Mouse (Mus musculus): ENCODE measurements around the gene 9230102O04Rik. TPM values are rescaled to one million over a fixed set of nuclear protein-coding genes. Genes with fewer than 3 reads are reported as not detected.

The 9230102O04Rik gene
- polyA plus RNA-seq, 1 experiment, result 4.4 TPM

DNA sequence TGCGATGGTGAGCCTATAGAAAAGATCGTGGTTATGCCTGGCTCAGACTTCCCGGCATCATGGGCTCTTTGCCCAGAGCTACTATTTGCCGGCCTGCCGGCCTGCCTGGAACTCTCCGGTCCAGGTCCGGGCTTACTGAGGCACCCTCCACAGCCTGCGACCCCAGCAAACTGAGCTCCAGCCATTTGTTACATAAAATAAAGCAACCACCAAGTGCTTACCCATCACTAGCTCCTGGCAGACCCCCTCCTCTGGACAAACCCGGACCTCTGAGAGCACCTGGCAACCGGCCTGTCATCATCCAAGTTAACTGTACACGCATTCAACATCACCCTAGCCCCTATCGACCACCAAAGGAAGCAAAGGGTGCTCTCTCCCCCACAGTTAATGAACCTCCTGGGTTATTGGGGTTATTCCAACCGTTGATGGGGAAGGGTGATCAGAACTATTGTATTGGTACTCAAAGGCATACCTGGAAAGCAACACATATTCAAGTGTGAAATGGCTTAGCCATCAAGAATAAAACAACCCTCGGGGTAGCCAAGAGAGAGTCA is 4.0 kb downstream of the 9230102O04Rik start:
- DNase-seq (ENCODE audit: low read depth), result no peak

DNA sequence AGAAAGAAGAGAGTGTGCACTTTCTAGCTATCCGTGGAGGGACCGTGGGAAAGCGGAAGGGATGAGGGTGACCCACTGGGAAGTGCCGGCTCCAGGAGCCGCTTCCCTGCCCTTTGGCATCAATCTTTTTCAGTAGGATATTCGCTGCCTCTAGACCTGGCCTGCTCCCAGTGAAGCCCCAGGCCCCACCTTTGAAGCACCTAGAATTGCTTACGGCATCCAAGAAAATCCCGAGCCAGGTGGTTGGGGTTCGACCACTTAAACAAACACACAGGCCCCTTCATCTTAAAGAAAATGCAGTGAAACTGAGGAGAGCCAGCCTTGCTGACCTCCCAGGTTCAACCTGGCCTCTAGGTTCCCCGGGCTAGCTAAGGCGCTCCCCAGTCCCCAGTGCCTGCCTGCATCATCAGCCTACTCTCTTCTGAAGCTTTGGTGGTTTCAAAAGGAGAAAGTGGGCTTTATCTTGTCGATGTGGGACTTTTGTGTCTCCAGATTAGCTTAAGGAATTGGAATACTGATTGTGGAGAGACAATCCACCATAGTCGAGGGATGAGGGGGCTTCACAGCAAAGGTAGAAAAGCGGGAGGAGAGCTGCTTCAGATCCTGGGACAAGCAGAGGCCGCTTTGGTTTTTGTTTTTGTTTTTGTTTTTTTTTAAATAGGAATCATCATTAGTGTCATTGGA is 4.7 kb downstream of the 9230102O04Rik start:
- DNase-seq (ENCODE audit: low read depth), result no peak

DNA sequence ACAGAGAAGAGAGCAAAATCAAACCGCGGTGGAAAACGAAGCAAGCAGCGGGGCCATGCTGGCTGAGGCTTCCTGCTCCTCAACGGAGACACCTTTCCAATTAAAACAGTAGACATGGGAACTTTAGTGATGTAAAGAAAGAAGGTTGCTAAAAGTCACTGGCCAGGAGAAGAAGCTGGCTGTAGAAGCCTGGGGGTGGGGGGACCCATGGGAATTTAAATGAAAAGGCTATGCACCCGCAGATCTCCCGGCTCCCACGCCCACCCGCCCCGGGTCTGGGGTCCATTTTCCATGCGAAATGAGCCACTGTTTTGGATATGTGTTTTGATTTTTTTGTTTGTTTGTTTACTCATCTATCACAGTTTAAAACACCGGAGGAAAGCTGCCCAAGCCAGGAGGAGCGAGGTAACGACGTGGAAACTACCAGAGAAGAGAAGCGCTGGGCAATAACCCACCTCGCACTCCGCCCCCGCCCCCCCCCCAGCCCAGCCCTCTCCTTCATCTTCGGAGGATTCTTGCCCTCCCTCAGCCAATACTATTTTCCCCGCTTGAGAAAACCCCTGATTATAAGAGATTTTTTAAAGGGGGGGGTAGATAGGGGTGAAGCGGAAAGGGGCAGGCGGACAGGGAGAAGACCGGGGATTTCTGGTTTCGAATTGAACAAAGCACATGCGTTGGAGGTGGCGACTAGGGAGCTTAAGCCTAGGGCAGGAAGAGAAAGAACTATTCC is 5.4 kb downstream of the 9230102O04Rik start:
- no peak for DNase-seq (ENCODE audit: low read depth)

DNA sequence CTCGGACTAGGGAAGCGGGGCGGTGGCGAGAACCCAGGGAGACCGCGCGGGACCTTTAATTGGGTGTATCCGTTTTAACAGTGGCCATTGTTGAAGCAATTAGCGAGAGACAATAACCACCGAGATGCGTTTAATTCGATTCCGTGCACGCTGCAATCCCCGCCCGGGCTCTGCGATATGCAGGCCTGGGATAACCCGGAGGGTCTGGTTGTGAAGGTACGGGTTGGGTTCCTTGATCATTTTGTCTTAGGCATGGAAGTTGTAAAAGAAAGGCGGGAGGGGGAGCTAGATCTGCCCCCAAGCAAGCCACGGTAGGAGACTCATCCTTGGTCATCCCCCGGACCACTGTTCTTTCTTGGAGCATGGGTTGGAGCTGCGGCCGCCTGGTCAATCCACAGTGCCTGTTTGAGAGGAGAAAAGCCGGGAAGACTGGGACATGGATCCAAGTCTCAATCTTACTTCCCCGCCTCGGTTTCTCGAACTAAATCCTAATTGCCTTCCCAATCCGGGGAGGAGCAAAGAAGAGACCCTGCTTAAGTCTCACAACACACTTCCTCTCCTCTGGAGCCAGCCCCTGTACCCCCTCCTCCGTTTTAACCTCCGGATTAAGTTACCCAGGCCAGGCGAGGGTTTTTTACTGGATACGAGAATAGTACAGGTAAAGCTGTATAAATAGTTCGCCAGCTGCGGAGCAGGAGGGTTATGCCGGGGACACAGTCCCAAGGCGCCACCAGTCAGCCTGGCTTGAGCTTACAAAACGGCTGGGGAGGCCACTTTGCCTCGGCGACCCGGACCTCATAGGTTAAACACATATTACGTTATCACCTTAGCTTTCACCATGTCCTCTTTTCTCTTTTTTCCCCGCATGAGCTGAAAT is 6.2 kb downstream of the 9230102O04Rik start:
- no peak for DNase-seq (ENCODE audit: low read depth)

DNA sequence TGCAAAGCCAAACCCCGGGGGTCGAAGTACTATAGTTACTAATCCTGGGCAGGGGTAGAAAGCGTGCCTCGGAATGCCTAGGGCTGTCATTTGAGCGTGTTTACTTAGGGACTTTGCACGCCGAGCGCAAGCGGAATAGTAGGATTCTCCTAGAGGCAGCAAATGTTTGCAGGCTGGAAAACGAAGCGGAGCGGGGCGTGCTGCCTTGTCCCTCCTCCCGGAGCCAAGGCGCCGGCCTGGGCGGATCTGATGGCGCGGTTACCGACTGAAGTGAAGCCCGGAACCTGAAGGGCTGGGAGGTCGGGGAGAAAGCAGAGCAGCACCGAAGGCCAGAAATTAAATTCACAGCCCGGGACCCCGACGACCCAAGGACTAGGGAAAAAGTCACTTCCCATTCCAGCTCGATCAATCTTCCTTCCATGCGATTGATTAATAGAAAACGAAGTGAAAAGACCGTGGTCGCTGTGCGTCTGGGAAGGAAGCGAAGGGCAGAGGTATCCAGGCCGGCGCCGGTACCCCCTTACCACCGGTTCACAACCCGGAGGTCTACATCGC is 6.9 kb downstream of the 9230102O04Rik start:
- no peak for DNase-seq (ENCODE audit: low read depth)

DNA sequence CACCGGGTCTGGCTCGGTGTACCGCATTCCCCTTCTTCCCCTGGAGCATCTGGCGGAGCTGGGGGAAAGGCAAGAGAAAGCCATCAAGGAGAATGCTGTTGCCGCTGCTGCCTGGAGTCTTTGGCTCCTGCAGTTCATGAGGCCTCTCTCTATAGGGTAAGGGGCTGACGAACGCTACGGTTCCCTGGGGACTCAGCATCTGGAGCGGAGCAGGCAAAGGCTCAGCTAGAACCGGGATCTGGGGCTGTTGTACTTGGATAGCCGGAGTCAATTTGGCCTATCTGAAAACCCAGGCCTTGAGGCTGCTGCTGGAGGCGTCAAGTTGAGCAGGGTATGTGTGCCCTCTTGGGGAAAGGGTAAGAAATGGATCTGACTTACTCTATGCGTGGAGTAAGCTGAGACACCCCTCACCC is 7.7 kb downstream of the 9230102O04Rik start:
- DNase-seq (ENCODE audit: low read depth), result no peak

DNA sequence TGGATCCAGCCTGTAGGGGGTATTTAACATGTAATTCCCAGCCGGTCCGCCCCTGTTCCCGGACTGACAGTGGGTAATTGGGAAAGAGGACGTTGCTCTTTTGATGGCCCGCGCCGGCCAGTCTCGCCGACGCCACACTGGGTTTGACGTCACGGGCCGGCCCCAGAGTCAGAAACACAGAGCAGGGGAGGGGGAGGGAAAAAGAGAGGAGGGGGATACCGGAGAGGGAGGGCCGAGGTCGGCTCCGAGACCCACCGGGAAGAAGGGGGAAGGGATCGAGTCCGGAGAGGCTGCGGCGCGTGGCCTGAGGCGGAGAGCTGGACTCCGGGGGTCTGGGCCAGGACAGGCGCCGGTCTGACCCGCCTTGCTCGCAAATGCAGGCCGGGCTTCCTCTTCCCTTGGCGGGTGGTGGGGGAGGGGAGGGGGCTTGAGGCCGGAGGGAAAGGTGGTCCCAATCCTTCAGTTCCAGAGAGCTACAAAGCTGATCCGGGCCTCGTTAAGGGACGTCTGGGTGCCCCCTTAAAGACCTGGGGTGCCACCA is 8.2 kb downstream of the 9230102O04Rik start, which contains the start of gene 4930412O13Rik:
Gene 4930412O13Rik, plus strand, starts transcription at position 202 of the 541 bp plus-strand sequence.
- no peak for DNase-seq (ENCODE audit: low read depth)

DNA sequence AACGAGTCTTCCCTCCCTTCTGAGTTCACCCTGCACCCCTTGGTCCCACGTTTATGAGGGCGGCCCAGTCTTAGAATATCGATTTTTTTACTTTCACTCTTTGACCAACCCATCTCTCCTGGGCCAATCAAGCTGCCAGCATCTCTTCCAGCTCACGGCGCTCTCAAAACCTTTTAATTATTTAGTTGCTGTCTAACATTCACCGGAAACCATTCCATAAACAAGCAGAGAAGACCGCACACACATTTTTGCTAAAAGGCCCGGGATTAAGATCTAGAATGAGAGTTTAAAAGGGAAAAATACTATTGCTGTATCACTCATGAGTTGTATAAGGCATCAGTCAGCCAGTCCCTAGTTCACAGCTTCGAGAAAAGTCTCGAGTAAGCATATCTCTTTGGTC is 9.1 kb downstream of the 9230102O04Rik start:
- no peak for DNase-seq (ENCODE audit: low read depth)

DNA sequence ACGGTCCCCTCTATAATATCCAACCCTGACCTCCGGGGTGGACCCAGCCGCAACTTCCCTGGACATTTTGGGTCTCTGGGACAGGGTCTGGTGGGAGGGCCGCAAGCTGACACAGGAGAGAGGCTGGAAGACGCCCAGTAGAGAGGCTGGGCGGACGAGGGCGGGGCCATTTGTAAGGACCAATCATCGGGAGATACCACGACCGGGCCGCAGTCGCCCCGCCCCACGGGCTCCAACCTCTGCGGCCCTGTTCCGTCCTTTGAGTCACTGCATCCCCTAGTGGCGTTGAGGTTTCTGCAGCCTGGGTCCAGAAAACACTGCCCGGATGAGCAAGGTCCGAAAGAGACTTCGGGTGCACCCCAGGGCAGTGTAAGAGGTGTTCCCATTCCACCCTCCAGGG is 9.8 kb downstream of the 9230102O04Rik start:
- DNase-seq (ENCODE audit: low read depth), result no peak

DNA sequence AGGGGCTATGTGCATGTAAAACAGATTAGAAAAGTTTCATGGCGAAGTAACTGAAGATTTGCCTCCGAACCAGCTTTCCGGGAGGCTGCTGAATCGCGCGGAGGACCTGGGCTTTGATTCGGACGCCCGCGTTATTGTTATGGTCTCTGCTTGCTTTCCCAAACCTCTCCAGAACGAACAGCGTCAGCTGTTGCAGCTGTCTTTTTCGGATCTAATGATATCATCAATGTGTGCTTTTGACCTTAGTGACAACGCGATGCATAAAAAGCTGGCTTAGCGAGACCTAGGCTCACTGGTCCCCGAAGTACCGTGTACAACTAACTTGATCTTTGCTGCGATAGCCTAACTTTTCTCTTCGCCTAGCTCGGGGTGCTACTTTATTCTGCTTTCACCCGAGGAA is 10.2 kb downstream of the 9230102O04Rik start:
- DNase-seq (ENCODE audit: low read depth), result no peak

DNA sequence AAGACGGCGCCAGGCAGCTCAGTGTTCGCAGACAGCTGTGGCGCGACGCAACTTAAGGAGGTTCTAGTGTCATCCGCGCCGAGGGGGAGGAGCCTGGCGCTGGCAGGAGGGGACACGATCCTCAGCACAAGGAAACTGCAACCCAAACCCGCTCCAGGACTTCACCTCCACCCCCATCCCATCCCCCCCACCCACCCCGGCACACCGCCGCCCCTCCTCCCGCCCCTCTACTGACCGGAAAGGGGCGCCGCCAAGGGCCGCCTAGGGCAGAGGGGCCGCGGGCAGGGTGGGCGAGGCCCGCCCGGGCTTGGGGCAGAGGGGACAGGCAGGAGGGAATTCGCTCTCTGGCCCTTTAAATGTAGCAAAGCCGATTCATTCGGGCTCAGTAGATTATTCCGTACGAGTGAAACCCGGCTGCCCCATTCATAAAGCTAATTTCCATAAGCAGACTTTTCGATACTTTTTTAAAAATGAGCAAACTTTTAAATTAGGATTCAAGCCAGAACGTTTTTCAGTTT is 10.7 kb downstream of the 9230102O04Rik start:
- DNase-seq (ENCODE audit: low read depth), result no peak

DNA sequence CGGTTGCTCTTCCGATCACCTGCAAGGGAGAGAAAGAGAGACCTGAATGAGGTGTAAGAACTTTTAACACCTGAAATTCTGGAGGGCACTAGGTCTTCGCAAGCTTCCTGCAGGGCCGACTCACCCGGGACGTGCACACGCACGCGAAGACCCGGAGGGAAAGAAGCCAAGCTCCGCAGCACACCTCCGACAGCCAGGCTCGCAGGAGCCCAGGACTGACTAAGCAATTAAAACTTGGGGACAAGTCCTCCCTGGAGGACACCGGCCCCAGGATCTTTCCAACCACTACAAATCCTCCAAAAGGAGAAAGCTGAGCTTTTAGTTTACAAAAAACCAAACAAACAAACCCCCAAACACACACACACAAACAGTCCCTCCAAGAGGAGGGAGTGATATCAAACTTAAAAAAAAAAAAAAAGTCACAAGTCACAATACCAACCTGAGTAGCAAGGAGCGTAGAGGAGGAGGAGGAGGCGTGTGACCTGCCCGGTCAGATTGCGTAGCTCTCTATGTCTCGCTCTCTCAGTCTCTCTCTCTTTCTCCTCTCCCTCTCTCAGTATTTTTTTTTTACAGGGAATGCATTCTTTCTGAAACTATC is 11.3 kb downstream of the 9230102O04Rik start:
- no peak for DNase-seq (ENCODE audit: low read depth)

DNA sequence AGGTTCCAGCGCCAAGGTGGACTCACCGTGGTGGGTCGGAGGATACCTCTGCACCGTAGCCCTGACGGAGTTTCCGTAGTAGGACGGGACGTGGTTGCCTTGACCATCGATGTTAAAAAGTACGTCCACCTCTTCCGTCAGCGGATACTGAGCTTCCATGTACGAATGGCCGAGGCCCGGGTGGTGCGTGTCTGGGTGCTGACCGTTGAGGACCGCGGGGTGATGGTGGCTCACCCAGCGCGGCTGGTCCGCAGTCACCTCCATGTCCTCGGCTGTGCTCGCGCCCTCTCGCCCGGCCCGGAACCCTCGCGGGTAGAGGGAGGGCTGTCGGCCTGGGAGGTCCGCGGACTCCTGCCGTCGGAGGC is 12.0 kb downstream of the 9230102O04Rik start:
- no peak for DNase-seq (ENCODE audit: low read depth)

DNA sequence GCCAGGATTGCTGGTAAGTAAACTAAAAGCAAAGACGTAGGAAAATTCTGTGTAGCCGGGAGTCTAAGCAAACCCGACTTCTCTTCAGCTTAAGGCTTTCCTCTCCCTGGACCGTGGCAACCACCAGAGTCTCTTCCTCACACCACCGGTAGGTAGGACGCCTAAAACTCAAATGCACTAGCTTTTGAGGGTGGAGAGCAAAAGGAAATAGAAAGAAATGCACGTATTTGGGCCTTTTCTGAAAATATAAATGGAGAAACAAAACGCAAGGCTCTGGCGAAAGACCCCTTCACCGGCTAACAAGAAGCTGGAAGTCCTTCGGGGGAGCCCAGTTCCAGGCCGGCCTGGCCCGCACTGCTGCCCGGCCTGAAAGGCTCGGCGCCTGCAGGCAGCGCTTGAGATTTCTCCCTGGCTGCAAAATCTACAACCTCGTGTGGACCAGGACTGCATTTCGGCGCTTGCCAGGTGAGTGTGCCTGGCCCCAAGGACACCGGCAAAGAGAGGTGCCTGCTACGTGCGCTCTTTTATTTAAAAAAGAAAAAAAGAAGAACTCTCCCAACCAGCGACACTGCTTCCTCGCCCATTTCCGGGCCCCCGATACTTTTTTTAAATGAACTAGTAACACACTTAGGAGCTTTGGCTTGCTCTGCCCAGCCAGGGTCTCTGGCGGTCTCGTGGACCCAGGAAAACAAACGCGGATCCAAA is 12.6 kb downstream of the 9230102O04Rik start:
- no peak for DNase-seq (ENCODE audit: low read depth)

DNA sequence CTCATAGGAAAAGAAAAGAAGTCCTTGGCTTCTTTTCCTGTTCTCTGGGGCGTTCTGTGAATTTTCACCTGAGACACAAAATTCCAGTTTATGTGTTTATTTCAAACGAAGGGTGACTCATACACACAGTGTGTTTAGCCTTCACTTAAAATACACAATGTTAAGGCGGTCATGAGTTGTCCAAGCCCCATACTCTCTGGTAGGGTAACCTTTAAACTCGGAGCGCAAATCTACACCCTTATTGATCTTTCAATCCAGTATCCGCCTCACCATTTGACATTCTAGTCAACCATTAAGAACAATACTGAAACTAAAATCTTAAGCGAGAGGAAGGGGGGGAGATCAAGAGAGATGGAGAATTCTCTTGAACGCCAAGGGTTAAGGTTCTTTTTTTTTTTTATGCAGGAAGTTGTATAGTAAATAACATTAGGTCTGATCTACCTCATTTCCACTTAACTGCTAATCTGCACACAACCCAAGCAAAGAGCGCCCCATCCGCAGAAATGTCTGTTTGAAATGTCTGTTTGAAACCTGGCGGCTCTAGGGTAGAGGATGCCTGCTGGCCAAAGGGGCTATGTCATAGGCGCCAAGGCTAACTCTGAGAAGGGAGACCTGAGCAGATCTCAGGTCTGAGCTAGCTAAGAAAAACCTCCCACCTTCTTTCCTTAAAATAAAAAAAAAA is 13.5 kb downstream of the 9230102O04Rik start:
- no peak for DNase-seq (ENCODE audit: low read depth)

DNA sequence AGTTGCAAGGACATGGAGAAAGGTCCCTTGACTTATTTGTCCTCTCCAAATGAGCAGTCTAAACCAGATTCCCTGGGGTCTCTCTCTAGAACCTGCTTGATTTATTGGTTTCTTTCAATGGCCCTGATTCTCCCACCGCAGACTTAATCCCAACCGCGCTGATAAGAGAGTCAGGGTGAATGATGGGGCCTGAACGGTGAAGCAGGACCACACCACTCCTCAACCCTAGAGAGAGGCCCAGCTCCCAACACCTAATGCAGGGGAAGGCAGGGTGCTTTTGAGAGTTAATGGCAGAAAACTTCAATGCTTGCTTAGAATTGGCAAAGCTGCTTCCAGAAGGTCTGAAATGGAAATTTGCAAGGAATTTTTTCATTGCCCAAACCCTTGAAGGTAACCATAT is 14.1 kb downstream of the 9230102O04Rik start:
- no peak for DNase-seq (ENCODE audit: low read depth)

DNA sequence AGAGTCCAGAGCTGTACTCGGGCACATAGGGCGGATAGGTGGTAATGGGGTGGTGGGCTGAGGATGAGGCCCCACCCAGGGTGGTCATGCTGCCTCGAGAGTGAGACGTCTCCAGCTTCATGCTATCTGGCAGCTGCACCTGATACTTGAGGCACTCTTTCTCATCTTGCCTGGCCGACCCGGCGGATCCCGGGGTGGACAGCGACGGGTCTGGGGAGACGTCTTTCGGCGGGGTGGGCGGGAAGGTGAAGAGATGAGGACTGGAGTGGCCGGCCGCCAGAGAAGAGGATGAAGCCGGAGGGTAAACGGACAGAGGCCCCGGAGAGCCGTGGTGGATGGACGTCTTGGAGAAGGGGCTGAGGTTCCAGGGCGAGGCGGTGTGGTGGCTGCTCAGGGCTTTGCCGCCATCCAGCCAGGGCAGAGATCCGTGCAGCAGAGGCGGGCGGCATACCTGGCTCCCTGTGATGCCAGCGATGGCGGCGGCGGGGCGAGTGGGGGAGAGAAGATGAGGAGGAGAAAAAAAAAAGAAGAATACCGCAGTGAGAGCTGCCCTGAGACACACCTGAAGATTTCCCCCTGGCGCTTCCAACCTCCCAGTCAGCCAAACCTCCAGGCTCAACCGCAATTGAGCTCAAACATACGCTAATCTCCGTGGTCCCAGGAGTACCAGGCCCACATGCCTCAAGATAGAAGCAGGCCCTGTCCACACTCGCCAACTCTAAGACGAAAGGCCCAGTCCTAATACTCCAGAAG is 14.7 kb downstream of the 9230102O04Rik start:
- DNase-seq (ENCODE audit: low read depth), result no peak

DNA sequence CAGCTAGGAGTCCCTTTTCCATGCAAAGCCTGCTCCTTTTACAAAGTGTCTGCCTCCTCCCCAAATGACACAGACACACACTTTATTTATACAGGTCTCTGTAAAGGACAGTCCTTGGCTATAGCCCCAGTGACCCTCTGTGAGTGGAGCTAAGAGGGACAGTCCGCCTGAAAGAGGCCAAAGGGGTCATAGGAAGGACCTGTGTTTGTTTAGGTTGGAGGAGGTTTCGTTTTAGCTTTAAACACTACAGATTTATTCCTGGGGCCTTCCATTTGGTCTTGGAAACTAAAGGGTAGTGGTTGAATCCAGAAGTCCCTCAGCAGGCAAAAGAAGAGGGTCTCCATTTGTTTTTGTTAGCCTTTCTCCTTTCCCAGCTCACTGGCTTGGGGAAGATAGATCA is 15.6 kb downstream of the 9230102O04Rik start:
- DNase-seq (ENCODE audit: low read depth), result no peak

DNA sequence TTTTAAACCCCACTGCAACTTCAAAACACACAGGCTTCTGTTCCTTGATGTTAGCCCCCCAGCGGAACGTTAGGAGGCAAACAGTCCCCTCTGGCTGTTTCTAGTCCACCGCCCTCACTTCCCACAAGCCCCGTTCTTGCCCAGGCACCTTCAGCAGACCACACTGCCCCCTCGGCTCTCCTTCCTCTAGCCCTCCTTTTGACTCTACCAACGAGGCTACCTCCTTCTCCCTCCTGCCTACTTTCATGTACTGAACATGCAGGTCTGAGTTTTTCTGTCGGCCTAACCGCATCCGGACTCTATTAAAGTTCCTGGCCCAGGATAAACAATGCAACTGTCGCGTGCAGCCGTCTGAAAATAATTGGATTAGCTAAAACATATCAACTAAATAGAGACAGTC is 16.7 kb downstream of the 9230102O04Rik start:
- DNase-seq (ENCODE audit: low read depth), result no peak

All from gonadal fat pad, adult 2 months (tissue).